Mouse (Mus musculus) adrenal gland, postnatal 25 days (tissue): Measurements from ENCODE around the gene Filip1. TPM values are rescaled to one million over a fixed set of nuclear protein-coding genes. Genes with fewer than 3 reads are reported as not detected.

Experiments
- DNase-seq: peaks from one replicate; pipeline ENCODE4 v3.0.0; 2021; ENCODE audit warnings: mixed read lengths
- total RNA-seq: library from RNA; stranded (reverse); gene quantifications from 2 replicates; pipeline ENCODE4 v1.2.3, GENCODE M21; 2021

Gene Filip1
- total RNA-seq, 1 experiment from 2014 or later, result 108 TPM

DNA sequence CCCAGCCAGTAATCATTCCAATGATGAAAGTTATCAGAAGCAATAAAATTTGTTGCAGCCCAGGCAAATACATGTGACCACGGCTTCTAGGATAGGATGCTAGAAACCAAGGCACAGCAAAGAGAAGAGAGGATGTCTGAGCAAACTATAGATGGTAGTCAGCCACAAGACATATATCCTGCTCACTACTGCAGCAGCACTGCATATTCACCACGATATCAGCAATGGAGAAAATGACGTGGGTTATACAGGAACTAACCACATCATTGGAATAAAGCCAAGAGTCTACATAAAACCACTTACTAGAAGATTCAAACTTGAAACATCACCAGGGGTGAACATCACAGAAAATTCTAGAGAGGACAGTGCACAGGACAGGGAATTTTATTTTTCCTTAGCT is 113.8 kb downstream of the Filip1 start:
- DNase-seq, result no peak

DNA sequence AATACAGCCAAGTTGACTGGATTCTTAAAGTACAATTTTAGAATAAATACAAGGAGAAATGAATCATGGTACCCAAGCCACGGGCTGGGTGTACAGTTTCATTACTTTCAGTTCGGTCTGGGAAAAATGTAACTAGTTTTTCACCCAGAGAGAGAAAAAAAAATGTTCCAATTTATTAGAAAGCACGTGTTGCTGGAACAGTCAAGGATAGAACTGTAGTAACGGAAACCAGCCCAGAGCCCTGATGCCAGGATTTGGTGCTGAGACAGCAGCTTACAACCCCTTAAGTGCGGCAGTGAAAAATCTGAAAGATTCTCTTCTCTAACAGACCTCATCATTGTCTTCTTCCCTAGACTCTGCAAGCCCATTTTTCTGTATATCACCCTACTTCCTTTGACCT is 118.0 kb downstream of the Filip1 start:
- no peak for DNase-seq

DNA sequence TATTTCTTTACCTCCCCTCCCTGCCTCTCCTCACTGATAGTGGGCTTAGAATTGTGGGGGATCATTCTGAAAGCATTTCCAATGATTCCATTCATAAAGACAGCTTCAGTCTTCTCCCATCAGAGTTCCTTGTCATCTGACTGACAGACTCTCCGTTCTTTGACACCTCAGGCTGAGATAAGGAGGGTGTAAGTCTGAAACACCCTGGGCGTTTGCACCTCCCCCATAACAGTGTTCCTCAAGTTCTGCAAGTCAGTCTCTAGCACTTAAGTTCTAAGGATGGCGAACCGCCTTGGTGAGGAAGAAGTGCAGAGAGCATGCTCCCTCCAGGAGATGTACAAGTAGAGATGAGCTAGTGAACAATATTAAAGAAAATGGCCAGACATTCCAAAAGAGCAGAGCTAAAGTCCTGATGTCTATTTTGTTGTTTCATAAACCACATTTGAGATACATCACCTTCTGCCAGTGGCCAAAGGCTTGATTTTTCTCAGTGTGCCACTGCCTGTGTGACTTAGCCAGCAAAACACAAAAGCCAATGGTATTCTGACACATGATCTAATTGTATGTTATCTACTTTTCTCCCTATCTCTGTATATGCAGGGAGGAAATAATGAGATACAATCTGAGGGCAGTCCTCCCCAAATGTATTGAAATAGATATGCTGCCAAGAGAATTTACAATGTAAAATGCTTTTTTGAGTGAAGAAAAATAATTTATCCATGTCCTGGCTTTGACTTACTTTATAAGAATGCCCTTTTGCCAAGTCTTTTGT is 118.6 kb downstream of the Filip1 start:
- no peak for DNase-seq

DNA sequence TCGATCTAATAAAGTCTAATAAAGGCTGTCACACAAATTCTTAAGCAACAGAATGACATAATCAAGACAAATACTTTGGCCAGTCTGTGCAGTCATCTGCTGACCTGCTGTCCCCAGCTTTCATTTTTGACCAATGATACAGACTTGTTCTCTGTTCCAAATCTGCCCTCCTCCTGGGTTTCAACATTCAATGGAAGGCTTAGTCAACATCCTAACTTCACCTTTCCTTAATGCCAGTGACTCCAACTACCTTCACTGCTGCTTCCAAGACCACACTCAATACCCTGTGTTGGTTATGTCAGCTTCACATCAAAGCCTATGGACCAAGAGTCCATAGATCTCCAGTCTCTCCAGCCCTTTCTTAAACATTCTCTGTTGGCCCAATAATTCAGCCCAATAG is 120.5 kb downstream of the Filip1 start:
- no peak for DNase-seq

DNA sequence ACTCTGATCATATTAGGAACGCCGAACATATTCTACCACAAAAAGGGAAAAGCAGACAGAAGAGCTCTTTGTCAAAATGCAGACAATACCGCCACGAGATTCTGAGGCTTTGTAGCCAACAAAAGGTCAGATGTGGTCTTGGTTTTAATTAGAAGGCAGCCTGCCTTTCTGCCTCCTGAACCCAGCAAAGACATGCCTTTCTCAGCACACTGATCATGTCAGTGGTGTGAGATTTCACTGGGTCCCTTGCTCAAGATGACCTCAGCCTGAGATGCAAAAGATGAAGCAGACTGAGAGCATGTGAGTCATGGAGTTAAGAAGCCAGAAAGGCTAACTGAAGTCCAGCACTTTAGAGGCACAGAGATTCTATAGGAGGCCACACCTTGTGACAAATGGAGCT is 122.2 kb downstream of the Filip1 start:
- DNase-seq, result no peak

DNA sequence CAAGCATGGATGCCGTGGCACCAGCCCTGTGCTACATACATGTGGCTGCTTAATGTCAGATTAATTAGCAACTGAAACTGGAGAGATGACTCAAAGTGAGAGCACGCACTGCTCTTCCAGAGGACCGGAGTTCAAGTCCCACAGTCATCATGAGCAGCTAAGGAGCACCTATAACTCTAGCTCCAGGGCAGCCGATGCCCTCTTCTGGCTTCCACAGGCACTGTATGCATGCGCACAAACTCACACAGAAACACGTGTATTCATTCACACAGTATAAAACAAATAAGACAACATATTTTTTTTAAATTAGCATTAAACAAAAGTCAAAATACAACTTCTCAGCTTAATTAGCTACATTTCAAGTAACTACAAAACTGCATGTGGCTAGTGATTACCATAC is 123.5 kb downstream of the Filip1 start:
- DNase-seq, result no peak

DNA sequence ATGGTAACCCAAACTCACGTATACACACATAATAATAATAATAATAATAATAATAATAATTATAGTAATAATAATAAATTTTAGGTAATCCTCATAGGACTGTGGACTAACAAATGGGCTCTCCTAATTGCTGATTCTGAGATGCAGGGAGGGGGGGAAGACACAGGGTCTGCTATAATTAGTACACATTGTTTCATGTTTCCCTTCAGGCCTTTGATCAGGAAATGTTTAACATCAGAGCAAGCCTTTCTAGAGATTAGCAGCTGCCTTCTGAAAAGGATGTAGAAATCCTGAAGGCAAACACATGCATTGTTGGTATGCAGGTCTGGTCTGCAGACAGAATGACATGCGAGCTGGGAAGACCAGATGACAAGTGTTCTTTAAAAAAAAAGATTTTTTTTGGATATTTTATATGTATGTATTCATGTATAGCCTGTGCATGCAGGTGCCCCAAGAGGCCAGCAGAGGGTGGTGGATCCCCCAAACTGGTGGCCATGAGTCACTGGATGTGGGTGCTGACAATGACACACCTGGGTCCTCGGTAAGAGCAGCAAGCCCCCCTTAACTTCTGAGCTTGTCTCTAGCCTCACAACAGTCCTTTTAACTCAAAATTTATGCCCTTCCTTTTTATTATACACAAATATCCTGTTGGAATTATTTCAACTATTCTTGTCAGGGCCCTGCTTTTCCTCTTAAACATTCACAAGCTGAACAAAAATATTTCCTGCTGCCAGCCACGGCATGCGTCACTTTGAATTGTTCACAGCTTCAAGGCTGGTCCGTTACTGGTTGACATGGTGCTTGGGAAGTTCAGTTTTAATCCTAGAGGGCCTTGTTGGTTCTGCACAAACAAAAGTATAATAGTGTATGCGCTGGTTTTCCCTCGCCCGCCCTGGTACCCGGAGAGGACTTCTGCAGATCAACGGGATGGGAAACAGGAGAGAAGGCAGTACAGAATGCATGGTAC is 127.1 kb downstream of the Filip1 start:
- no peak for DNase-seq

DNA sequence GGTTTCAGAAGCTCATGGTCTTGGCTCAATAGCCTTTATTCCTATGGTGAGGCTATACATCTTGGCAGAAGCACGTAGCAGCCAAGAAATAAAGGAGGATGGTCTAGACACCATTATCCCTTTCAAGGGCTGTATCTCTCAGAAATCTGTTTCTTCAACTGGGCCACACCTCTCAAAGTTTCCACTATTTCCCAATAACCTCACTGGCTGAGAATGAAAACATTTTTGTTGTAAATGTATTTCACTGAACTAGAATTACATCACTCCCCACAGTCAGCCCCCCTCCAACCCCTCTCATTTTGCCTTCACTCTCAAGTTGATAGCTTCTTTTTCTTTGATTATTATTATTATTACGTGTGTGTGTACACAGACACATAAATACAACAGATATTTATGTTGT is 129.5 kb downstream of the Filip1 start:
- no peak for DNase-seq

DNA sequence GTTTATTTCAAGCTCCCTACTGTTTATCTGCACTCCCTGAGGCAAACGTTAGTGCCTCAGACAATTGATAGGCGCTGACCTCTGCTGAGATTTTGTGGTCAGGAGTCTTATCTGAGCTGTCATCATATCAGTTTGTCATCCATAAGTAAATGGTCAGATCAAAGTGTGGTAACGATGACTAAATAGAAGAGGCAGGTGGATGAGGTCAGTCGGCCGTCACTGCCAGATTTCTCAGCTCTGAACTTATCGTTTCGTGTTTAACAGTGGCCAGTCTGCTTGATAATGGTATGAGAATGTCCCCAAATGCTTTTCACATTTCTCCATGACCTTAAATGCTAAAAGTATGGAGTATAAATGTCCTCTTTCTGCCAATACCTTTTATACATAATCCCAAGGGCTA is 132.6 kb downstream of the Filip1 start:
- DNase-seq, result peak; percentile 61

DNA sequence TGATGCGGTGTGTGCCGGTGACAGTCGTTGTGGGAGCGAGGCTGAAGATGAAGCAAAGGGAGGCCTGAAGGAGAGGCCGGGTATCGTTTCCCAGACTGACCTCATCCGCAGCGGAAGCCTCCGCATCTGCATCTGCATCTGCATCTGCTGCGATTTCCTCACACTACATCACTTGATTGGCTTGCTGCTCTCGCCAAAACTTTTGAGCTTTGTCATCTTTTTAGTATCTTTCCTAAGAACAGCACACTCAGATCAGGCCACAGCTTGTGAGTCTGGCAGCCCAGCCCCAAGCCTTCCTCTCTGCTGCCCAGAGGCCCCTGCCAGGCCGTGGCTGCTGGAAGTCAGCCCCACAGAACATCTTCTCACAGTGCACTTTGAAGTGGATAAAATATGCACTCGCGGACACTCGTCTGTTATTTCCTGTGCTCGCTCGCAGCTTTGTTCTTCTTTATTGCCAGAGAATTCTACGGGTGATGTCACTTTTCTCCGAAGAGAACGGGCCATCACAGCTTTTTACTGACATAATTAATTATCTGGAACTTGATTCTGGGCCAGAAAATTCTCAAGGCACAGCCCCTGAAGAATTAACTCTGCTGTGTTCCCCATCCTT is 137.0 kb downstream of the Filip1 start:
- DNase-seq, result peak; percentile 48

DNA sequence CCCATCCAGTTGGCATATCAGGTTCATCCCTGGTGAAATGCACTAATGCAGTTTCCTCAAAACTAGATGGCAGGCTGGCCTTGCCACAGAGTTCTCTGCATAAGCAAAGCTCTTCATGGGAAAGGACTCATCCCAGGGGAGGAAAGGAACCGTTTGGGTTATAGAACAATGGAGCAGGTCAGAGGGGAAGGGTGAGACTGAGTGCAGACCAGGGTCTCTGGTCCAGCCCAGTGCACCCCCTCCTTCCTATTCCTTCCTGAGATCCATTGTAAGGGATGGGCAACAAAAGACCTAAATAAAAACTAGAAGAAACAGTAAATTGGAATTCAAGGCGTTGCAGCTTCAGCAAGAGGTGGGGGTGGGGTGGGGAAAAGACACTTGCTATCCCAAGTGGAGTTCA is 140.1 kb downstream of the Filip1 start:
- no peak for DNase-seq

DNA sequence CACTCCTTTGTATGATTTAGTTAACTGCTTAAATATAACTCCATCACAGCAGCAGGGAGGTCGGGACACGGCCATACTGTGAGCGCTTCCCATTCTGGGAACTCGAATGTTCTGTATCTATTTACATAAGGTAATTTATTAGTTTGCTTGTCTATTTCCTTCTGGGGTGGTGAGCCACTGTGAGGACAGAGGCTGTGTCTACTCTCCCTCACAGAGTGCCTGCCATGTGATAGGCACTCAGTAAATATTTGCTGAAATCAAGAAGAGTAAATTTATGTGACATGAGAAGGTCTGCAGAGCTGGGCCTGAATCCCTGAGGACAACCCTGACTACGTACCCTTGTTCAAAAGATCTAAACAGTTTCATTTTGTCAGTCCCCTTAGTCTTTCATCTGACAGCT is 143.1 kb downstream of the Filip1 start:
- DNase-seq, result no peak

DNA sequence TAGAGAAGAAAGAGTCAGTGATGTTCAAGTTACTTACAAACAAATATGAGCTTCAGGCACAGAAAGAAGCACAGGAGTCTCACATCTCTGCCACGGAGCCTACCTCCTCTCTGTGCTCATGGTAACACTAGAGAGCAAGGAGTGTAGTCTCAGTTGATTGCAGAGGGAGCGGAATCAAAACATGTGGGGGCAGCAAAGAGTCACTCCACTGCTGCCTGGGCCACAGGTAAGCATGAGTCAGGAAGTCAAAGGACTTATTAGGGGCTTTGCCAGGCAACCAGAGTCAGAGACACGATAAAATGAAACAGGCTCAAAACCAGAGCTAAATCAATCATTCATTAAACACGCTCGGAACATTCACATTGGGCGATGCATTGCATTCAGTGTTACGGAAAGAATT is 146.7 kb downstream of the Filip1 start:
- peak; percentile 18 for DNase-seq

DNA sequence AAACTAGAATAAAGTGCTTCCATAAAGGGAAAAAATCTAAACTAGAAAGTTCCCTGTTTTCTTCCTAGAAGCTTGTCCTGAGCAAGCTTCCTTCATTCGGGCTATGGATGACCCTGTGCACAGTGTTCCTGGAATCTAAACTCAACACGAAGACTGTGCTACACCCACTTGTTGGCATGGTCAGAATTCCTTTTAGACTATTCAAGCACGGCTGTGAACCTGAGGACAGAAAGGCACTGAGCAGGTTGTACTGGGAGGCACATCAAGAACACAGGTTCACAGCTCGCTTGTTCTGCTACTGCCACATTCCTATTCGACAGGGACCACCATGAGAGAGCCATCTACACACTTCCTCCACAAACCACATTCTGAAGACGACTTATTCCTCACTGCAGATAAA is 150.1 kb downstream of the Filip1 start:
- DNase-seq, result no peak

DNA sequence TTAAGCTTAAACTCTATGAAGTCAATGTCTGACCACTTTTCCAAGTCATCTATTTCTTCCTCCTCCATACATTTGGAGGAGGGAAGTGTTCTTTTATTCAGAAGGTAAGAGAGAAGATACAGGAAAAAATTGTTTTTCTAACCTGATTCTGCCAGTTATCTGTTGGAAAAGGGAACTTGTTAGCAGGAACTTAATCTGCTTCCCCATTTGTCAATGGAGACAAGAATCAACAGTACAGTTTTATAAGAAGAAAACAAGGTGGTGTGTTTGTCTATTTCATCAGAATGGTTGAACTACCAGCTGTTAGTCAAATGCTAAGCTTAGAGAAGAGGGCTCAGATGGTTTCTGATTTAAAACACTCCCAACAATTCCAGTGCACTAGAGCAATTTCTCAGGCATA is 165.6 kb downstream of the Filip1 start:
- DNase-seq, result no peak

DNA sequence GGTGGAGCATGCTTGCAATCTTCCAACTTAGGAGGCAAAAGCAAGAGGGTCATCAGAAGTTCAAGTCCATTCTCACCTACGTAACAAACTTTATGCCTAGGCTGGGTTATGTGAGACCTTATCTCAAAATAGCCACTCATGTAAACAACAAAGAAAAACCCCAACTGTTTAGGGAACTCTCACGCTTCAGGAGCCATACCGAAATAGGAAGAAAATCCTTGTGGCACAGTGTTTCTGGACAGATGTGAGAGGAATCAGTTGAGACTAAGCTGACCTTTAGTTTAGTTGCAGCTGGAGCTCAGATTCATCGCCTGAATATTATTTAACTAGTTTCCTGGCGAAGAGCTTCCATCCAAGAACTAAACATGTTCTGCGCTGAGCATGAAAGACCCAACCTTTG is 170.0 kb downstream of the Filip1 start:
- DNase-seq, result no peak

DNA sequence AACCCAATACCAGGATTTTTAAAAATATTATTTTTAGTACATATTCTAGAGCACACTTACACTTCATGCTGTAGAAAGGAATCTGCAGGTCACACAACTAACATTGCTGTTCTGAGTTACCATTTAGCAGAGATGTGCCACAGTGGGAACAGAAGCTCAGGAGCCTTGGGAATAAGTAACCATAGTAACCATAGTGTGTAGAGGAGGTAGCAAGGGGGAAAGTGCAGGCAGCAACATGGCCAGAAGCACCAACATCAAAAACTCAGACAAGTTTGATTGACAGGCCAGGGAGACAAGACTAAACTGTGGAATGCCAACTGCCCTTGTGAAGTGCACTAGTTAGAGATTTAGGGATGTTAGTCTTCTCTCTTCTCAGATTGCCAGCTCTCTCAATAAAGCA is 170.6 kb downstream of the Filip1 start:
- no peak for DNase-seq

DNA sequence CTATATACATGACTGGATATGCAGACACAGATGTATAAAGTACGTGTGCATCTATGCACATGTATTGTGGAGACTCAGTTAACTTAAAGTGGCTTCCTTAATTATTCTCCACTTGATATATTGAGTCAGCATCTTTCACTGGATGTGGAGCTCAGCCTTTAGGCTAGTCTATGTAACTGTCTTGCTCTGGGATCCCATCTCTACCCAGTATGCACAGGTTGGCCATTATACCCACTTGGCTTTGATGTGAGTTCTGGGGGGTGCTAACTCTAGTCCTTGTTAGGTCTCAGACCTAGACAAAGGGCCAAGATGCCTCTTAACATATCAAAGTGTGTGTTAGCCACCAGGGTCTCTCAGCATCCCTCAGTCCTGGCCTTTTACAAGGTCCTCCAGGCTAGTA is 181.4 kb downstream of the Filip1 start:
- no peak for DNase-seq

DNA sequence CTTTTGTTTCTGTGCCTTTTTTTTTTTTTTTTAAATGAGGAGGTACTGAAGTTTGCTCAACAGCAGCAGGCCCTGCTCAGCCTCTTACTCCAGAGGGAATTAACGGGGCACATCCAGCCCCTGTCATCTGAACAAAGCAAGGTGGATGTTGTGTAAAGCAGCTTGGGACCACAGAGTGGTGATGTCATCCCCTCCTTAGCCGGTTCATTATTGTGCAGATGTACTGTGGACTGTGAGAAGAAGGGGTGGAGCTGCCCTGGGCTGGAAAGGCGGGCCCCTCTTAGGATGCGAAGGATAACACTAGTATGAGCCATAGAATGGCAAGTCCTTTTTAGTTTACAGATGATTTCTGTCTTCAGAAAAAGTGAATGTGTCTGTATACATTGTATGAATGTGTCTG is 181.8 kb downstream of the Filip1 start:
- no peak for DNase-seq

DNA sequence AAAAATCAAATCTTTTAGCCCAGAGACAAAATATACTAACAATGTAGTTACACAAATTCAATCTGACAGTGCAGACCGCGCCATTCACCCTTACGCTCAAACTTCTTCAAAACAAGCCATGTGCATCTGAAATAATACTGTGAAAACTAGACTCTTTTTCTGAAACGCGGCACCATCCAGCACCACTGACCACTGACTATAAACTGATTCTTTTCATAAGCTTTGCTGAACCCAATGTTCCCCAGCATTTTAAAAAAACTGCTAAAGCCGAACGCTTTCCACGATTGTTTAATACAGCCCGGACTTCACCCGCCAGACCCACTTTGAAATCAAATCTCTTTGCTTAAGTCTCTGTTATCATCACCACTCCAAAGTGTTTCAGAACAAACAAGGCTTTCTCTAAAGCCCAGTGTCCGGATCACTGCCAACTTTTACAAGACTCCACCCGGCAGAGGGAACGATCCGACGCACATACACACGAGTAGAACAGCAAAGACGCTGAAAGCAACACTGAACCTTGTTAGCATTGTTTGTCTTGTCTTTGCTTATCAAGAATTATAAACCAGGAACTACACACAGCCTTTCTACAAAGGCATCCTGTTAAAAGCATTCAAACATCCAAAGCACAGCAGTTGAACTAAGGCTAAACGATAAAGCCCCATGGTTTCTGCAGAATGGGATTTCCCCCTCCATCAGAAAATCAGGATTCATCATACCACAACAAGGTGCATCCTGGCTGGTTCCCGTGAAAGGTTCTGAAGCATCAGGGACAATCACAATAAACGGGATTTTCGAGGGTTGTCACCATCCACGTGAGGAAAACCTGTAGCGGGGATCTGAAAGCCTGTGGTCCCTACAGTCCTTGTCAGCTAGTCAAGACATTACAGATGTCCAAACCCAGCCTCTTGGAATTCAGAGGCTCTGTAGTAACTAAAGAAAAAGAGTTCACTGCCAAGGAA is 182.5 kb downstream of the Filip1 start:
- DNase-seq, result no peak

DNA sequence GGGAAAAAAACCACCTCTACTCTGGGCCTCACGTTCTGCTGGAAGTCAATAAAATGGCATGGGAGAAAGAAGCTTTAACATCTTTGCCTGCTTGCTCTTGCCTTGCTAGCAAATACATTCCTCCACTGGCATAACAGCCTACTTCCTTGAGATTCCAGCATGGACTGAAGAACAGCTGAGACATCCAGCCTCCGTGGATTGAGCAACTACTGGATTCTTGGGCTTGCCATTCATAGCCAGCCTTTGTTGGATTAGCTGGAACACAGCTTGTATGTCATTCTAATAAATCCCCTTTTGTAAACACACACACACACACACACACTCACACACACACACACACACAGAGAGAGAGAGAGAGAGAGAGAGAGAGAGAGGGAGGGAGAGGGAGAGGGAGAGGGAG is 185.6 kb downstream of the Filip1 start:
- no peak for DNase-seq

DNA sequence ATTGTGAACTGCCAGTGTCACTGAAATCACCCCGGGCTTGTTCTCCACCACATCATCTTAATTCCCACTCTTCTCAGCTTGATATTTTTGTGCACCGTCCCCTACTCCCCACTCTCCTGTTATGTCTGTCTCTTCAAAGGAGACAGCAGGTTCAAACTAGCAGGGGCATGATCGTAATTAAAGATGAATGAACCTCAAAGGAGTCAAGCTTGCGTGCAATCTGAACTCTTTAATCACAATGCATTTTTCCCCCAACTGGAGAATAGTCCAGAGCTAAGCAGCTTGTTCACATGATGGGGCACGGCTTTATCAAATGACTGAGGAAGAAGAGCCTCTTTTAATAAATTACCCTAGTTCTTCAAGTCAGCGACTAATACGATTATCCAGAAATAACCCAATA is 187.1 kb downstream of the Filip1 start:
- no peak for DNase-seq
